ENCODE assay signal across 26 mouse cellular contexts in genomic region chr9:116220159-116220515, GRCm38 (mm10). TPM values are rescaled to one million over a fixed set of nuclear protein-coding genes. Genes with fewer than 3 reads are reported as not detected.
A peak's percentile ranks its signal among the peaks of the same experiment; 100 is the strongest.
DNase-seq lines count a peak whose midpoint lies in the region; ATAC-seq and TF ChIP-seq lines count a peak whose summit lies in the region.
"Had no signal": no experiment of that assay in that cellular context is flagged by ENCODE, and none has a peak within 500 bp of the region (broad histone marks: within the 10 kb centered on the region; RNA-seq: fewer than 3 reads in every experiment).

No protein-coding gene starts in this region.

- H3K79me2 ChIP-seq in CH12.LX (replicated peaks; ENCODE audit: control insufficient read depth, extremely low read depth, insufficient read depth, poor library complexity, severe bottlenecking) = no peaks in the 10 kb centered on the region

- 86% methylated on average over 4 of the region's 4 CpGs for WGBS in lung, embryonic 16.5 days
- WGBS in embryonic facial prominence, embryonic 15.5 days = 62% methylated on average over 4 of the region's 4 CpGs
- WGBS in stomach, embryonic 15.5 days = 82% methylated on average over 4 of the region's 4 CpGs

- H3K9me3 ChIP-seq in lung, embryonic 16.5 days (ENCODE audit: control insufficient read depth, low read length) = no peaks in the 10 kb centered on the region
- no peaks in the 10 kb centered on the region for H3K9me3 ChIP-seq in CH12.LX (replicated peaks; ENCODE audit: low read length)
- no peaks in the 10 kb centered on the region for H3K9me3 ChIP-seq in embryonic facial prominence, embryonic 15.5 days (replicated peaks)
- H3K9me3 ChIP-seq in stomach, embryonic 15.5 days = no peaks in the 10 kb centered on the region
- H3K9me3 ChIP-seq: intestine, embryonic 15.5 days; liver, embryonic 12.5 days; midbrain, embryonic 10.5 days; neural tube, embryonic 13.5 days had no signal

- H3K27ac ChIP-seq in lung, embryonic 16.5 days (ENCODE audit: low read length) = peak overlapping the region; percentile 16; the same call in 1 of the 2 replicates
- H3K27ac ChIP-seq in CH12.LX (ENCODE audit: insufficient read depth, low read depth) = peak overlapping the region; percentile 98
- peak overlapping the region; percentile 88 for H3K27ac ChIP-seq in embryonic facial prominence, embryonic 15.5 days (replicated peaks)
- peak overlapping the region; percentile 58; the same call in 1 of the 2 replicates for H3K27ac ChIP-seq in stomach, embryonic 15.5 days
- H3K27ac ChIP-seq: intestine, embryonic 15.5 days; layer of hippocampus, adult 2 months; liver, embryonic 12.5 days; midbrain, embryonic 10.5 days had no signal

- H3K36me3 ChIP-seq in lung, embryonic 16.5 days (ENCODE audit: control insufficient read depth, insufficient read depth, low read length) = no peaks in the 10 kb centered on the region
- H3K36me3 ChIP-seq in CH12.LX (replicated peaks in 1 of 2; ENCODE audit: control insufficient read depth in 1 of 2, insufficient read depth in 1 of 2, low read length in 1 of 2) = no peaks in the 10 kb centered on the region
- H3K36me3 ChIP-seq in embryonic facial prominence, embryonic 15.5 days = no peaks in the 10 kb centered on the region
- no peaks in the 10 kb centered on the region for H3K36me3 ChIP-seq in stomach, embryonic 15.5 days
- H3K36me3 ChIP-seq: intestine, embryonic 15.5 days; liver, embryonic 12.5 days; midbrain, embryonic 10.5 days; neural tube, embryonic 13.5 days had no signal

- H3K4me2 ChIP-seq in lung, embryonic 16.5 days (ENCODE audit: low read depth, low read length) = no peak overlapping the region
- peak overlapping the region; percentile 22; the same call in 1 of the 2 replicates for H3K4me2 ChIP-seq in CH12.LX (ENCODE audit: insufficient read depth, low read depth, poor library complexity, severe bottlenecking)
- no peak overlapping the region for H3K4me2 ChIP-seq in embryonic facial prominence, embryonic 15.5 days (replicated peaks)
- H3K4me2 ChIP-seq in stomach, embryonic 15.5 days = no peak overlapping the region
- H3K4me2 ChIP-seq: heart, embryonic 11.5 days; intestine, embryonic 15.5 days; liver, embryonic 12.5 days; neural tube, embryonic 13.5 days had no signal

- no peak for DNase-seq in lung, postnatal 14 days
- DNase-seq in CH12.LX (ENCODE audit: extremely low read depth) = peak; percentile 91
- no peak for DNase-seq in thymus, postnatal 10 days (ENCODE audit: low spot score in 2 of 2)
- DNase-seq in thymus, adult 18-20 months = no peak
- DNase-seq in left cerebral cortex, postnatal 10 days (ENCODE audit: extremely low spot score in 1 of 2, low spot score in 2 of 2) = no peak
- DNase-seq: adrenal gland, adult 2 months; cerebellum, adult 11-12 months; cerebellum, postnatal 14 days; forebrain, postnatal 0 days; gastrocnemius, postnatal 14 days; heart, adult 11 months; lung, adult 2 months; thymus, postnatal 14 days had no signal

- H3K4me3 ChIP-seq in lung, embryonic 16.5 days (ENCODE audit: low read length) = no peak overlapping the region
- no peak overlapping the region for H3K4me3 ChIP-seq in CH12.LX (replicated peaks in 1 of 3; ENCODE audit: low read depth in 2 of 3, low read length in 2 of 3, poor library complexity in 1 of 3)
- no peak overlapping the region for H3K4me3 ChIP-seq in embryonic facial prominence, embryonic 15.5 days (replicated peaks)
- H3K4me3 ChIP-seq in stomach, embryonic 15.5 days (replicated peaks) = no peak overlapping the region
- H3K4me3 ChIP-seq: intestine, embryonic 15.5 days; layer of hippocampus, adult 2 months; liver, embryonic 12.5 days; midbrain, embryonic 10.5 days; myocyte; neural tube, embryonic 13.5 days had no signal

- H3K4me1 ChIP-seq in lung, embryonic 16.5 days (replicated peaks; ENCODE audit: control insufficient read depth, insufficient read depth, low read length) = peaks cover 26% of the 10 kb centered on the region
- H3K4me1 ChIP-seq in CH12.LX (ENCODE audit: control insufficient read depth in 1 of 2, insufficient read depth in 2 of 2) = peaks cover 33 to 87% of the 10 kb centered on the region in 2 experiments
- H3K4me1 ChIP-seq in embryonic facial prominence, embryonic 15.5 days = peaks cover 23% of the 10 kb centered on the region
- peaks cover 9% of the 10 kb centered on the region; the same call in 1 of the 2 replicates for H3K4me1 ChIP-seq in stomach, embryonic 15.5 days
- H3K4me1 ChIP-seq: liver, embryonic 12.5 days had no signal

- no peak for TF ChIP-seq EP300 in CH12.LX (IDR thresholded peaks at IDR 0.05; ENCODE audit: low read length)

- peak; percentile 54 for TF ChIP-seq POLR2A in CH12.LX (IDR thresholded peaks at IDR 0.05; ENCODE audit: low read depth, low read length)

- TF ChIP-seq RAD21 in CH12.LX (IDR thresholded peaks at IDR 0.05; ENCODE audit: low read depth, low read length) = no peak

- in situ Hi-C loops in CH12.LX (cut with MboI; ENCODE audit: low pct_ligation_motif_present, low pct_unique_long_range_greater_than_20kb, low sequenced_read_pairs) = no loop called here

- dilution Hi-C loops in CH12.LX (cut with MboI; ENCODE audit: extremely low pct_ligation_motif_present, extremely low pct_unique_long_range_greater_than_20kb, low sequenced_read_pairs) = no loop called here

- intact Hi-C loops in left cerebral cortex, postnatal 10 days (cut with DNase I) = no loop called here

- H3K27me3 ChIP-seq in lung, embryonic 16.5 days (ENCODE audit: control insufficient read depth, insufficient read depth, low read depth, low read length) = no peaks in the 10 kb centered on the region
- no peaks in the 10 kb centered on the region for H3K27me3 ChIP-seq in CH12.LX (replicated peaks)
- no peaks in the 10 kb centered on the region for H3K27me3 ChIP-seq in embryonic facial prominence, embryonic 15.5 days
- H3K27me3 ChIP-seq in stomach, embryonic 15.5 days (replicated peaks) = no peaks in the 10 kb centered on the region
- H3K27me3 ChIP-seq: intestine, embryonic 15.5 days; liver, embryonic 12.5 days; neural tube, embryonic 13.5 days had no signal

- H3K9ac ChIP-seq in lung, embryonic 16.5 days (ENCODE audit: low read length) = no peak overlapping the region
- H3K9ac ChIP-seq in CH12.LX (ENCODE audit: insufficient read depth, low read depth) = peak overlapping the region; percentile 56; the same call in 1 of the 2 replicates
- H3K9ac ChIP-seq in embryonic facial prominence, embryonic 15.5 days = no peak overlapping the region
- no peak overlapping the region for H3K9ac ChIP-seq in stomach, embryonic 15.5 days
- H3K9ac ChIP-seq: forebrain, postnatal 0 days; intestine, embryonic 15.5 days; liver, embryonic 12.5 days; neural tube, embryonic 13.5 days had no signal

- no peak for ATAC-seq in lung, embryonic 16.5 days (ENCODE audit: low read depth)
- ATAC-seq in embryonic facial prominence, embryonic 15.5 days (ENCODE audit: insufficient number of reproducible peaks, low FRiP score, low TSS enrichment, low read depth) = no peak
- no peak for ATAC-seq in stomach, embryonic 15.5 days (ENCODE audit: insufficient read depth, low FRiP score, low read depth)
- ATAC-seq: CD4-positive, CD25-positive, alpha-beta regulatory T cell, adult 4 months; forebrain, postnatal 0 days; hindbrain, embryonic 16.5 days; intestine, embryonic 15.5 days; liver, embryonic 12.5 days; midbrain, embryonic 16.5 days had no signal

- no peak for TF ChIP-seq CTCF in CH12.LX (conservative IDR thresholded peaks at IDR 0.05 in 1 of 2, IDR thresholded peaks at IDR 0.05 in 1 of 2; ENCODE audit: low read depth in 2 of 2, low read length in 2 of 2)

TF ChIP-seq in CH12.LX, 34 proteins besides CTCF, POLR2A, EP300 and RAD21 (continues in another document):
- TF ChIP-seq E2F4 (IDR thresholded peaks at IDR 0.05; ENCODE audit: insufficient replicate concordance, low read depth, low read length) (no peak), TBP (conservative IDR thresholded peaks at IDR 0.05; ENCODE audit: low read depth, low read length) (peak; percentile 73), USF2 (conservative IDR thresholded peaks at IDR 0.05; ENCODE audit: low read depth, low read length) (no peak), MXI1 (IDR thresholded peaks at IDR 0.05; ENCODE audit: low read depth, low read length) (no peak), SIN3A (IDR thresholded peaks at IDR 0.05; ENCODE audit: low read length) (no peak), ETS1 (conservative IDR thresholded peaks at IDR 0.05; ENCODE audit: low read depth, low read length) (no peak), USF1 (IDR thresholded peaks at IDR 0.05; ENCODE audit: low read depth, low read length) (no peak), UBTF (IDR thresholded peaks at IDR 0.05; ENCODE audit: low read depth, low read length) (no peak), POLR2AphosphoS2 (IDR thresholded peaks at IDR 0.05; ENCODE audit: low read depth, low read length) (no peak), RCOR1 (conservative IDR thresholded peaks at IDR 0.05; ENCODE audit: low read depth, low read length) (no peak), MYC (IDR thresholded peaks at IDR 0.05; ENCODE audit: low read depth, low read length) (peak; percentile 76), ZMIZ1 (IDR thresholded peaks at IDR 0.05; ENCODE audit: low read depth, low read length) (no peak; the same call in 1 of the 2 replicates), HCFC1 (IDR thresholded peaks at IDR 0.05; ENCODE audit: low read depth, low read length) (peak; percentile 42; the same call in 1 of the 2 replicates), KAT2A (IDR thresholded peaks at IDR 0.05; ENCODE audit: insufficient replicate concordance, low read length) (no peak), BHLHE40 (IDR thresholded peaks at IDR 0.05; ENCODE audit: low read depth, low read length) (no peak), MAX (IDR thresholded peaks at IDR 0.05; ENCODE audit: low read length) (no peak), MAZ (IDR thresholded peaks at IDR 0.05; ENCODE audit: low read depth, low read length) (no peak), NRF1 (IDR thresholded peaks at IDR 0.05; ENCODE audit: low read depth, low read length) (peak; percentile 17; the same call in 1 of the 2 replicates), TCF12 (IDR thresholded peaks at IDR 0.05; ENCODE audit: low read depth, low read length) (no peak; the same call in 1 of the 2 replicates), SMC3 (IDR thresholded peaks at IDR 0.05; ENCODE audit: low read depth, low read length) (no peak), ZKSCAN1 (IDR thresholded peaks at IDR 0.05; ENCODE audit: borderline replicate concordance, low read depth, low read length) (no peak), CHD2 (IDR thresholded peaks at IDR 0.05; ENCODE audit: low read length) (no peak)

RNA-seq across cellular contexts. Expression of gene Tgfbr2, which starts 45.0 kb away (rescaled TPM):
- 58.0 and 58.2 TPM in 2 replicates for polyA plus RNA-seq in lung, embryonic 16.5 days (2015; fragmentation: Nextera tagmentation; extraction: Ambion mirVana)
- total RNA-seq in CH12.LX (2012; rRNA removed) (43.0 and 46.3 TPM in 2 replicates), CH12.LX (2014; rRNA removed) (19.6 and 21.2 TPM in 2 replicates)
- 37.4 and 42.8 TPM in 2 replicates for polyA plus RNA-seq in CH12.LX (2012; ENCODE audit: insufficient read length, low read depth)
- polyA plus RNA-seq in embryonic facial prominence, embryonic 15.5 days (2015; fragmentation: Nextera tagmentation; extraction: Ambion mirVana) = 48.8 and 49.6 TPM in 2 replicates
- 30.8 and 32.6 TPM in 2 replicates for polyA plus RNA-seq in stomach, embryonic 15.5 days (2015; fragmentation: Nextera tagmentation; extraction: Ambion mirVana)
- 10 to 100 TPM; 10.3 to 14.2 TPM for total RNA-seq in left cerebral cortex, postnatal 10 days (2021)

Comparison
In these comparisons a context has a peak if more than half of its experiments do, and no peak if none do; other contexts are left out.
1. H3K27ac ChIP-seq: peak in every context shown above with its lines; median percentile 98 in CH12.LX; 88 in embryonic facial prominence, embryonic 15.5 days; 58 in stomach, embryonic 15.5 days; 16 in lung, embryonic 16.5 days.